Mouse (Mus musculus) liver, adult 2 months (tissue): ENCODE results near the gene Olfr462.

Experiments
- CTCF ChIP-seq: fragments of 200-500 bp; IDR thresholded peaks from 2 replicates; pipeline ENCODE4 v1.5.1; 2011; ENCODE audit warnings: low read depth, low read length, control low read depth
- POLR2A ChIP-seq: fragments of 200-500 bp; IDR thresholded peaks from 2 replicates; pipeline ENCODE4 v1.6.1; 2011; ENCODE audit warnings: low read length, control low read depth; ENCODE audit not compliant: insufficient read depth; ENCODE audit errors: extremely low read depth

GRCm38 (mm10) chr11:87847884-87848283 lies 44.2 kb downstream of the Olfr462 start:
- no peak for TF ChIP-seq POLR2A
- no peak for TF ChIP-seq CTCF
